Mouse (Mus musculus) urinary bladder, postnatal 25 days (tissue): Measurements from ENCODE around the gene Slc29a2.
A peak's percentile ranks its signal among the peaks of the same experiment; 100 is the strongest.
"Not testable (repeated sequence)": the region's sequence is repeated elsewhere in the genome, so short reads cannot be mapped to it uniquely, and the experiment has no call there.

Experiments
- DNase-seq: peaks from one replicate; pipeline ENCODE4 v3.0.0; 2022; ENCODE audit warnings: low spot score

Gene Slc29a2

GRCm38 (mm10) chr19:5023621-5024479 is at the start of gene Slc29a2:
TSS of gene Slc29a2 (plus strand) at chr19:5023860.
- DNase-seq = peak; percentile 86

GRCm38 (mm10) chr19:4981767-4982166 is 41.9 kb upstream of the Slc29a2 start:
- DNase-seq = peak; percentile 28

- peak; percentile 98 for DNase-seq
These were observed 34.6 kb upstream of the Slc29a2 start for GRCm38 (mm10) chr19:4989013-4989412.

- no peak for DNase-seq
These were observed 34.0 kb upstream of the Slc29a2 start for GRCm38 (mm10) chr19:4989434-4990255.

- DNase-seq = no peak
These were observed 33.4 kb upstream of the Slc29a2 start, which contains the start of gene Npas4 for GRCm38 (mm10) chr19:4990256-4990625. TSS of gene Npas4 (minus strand) at chr19:4990316.

- no peak for DNase-seq
These were observed 32.9 kb upstream of the Slc29a2 start for GRCm38 (mm10) chr19:4990716-4991115.

- no peak for DNase-seq
These were observed 31.3 kb upstream of the Slc29a2 start for GRCm38 (mm10) chr19:4992371-4992770.

GRCm38 (mm10) chr19:4992904-4993303 is 30.8 kb upstream of the Slc29a2 start:
- peak; percentile 55 for DNase-seq

- DNase-seq = no peak
These were observed 29.6 kb upstream of the Slc29a2 start for GRCm38 (mm10) chr19:4994043-4994442.

GRCm38 (mm10) chr19:4999445-5000140 is 24.1 kb upstream of the Slc29a2 start:
- DNase-seq = no peak

- DNase-seq = peak; percentile 70
These were observed 21.8 kb upstream of the Slc29a2 start for GRCm38 (mm10) chr19:5001666-5002406.

- not testable (repeated sequence) for DNase-seq
These were observed 20.0 kb upstream of the Slc29a2 start for GRCm38 (mm10) chr19:5003644-5004043.

GRCm38 (mm10) chr19:5004925-5005324 is 18.7 kb upstream of the Slc29a2 start:
- DNase-seq = no peak

- DNase-seq = no peak
These were observed 10.5 kb upstream of the Slc29a2 start for GRCm38 (mm10) chr19:5013138-5013537.

GRCm38 (mm10) chr19:5014961-5015398 is 8.7 kb upstream of the Slc29a2 start:
- DNase-seq = no peak

GRCm38 (mm10) chr19:5016221-5016742 is 7.4 kb upstream of the Slc29a2 start:
- peak; percentile 41 for DNase-seq

GRCm38 (mm10) chr19:5016782-5017181 is 6.9 kb upstream of the Slc29a2 start:
- DNase-seq = peak; percentile 63

GRCm38 (mm10) chr19:5017611-5018010 is 6.0 kb upstream of the Slc29a2 start:
- DNase-seq = no peak

GRCm38 (mm10) chr19:5018191-5018590 is 5.5 kb upstream of the Slc29a2 start:
- DNase-seq = no peak

- no peak for DNase-seq
These were observed 2.2 kb upstream of the Slc29a2 start for GRCm38 (mm10) chr19:5021416-5021815.

- no peak for DNase-seq
These were observed 2.5 kb downstream of the Slc29a2 start for GRCm38 (mm10) chr19:5026111-5026510.
